10 mouse cellular contexts compared by ENCODE assay signal in genomic region chr1:131112576-131112975, GRCm38 (mm10). TPM values are rescaled to one million over a fixed set of nuclear protein-coding genes. Genes with fewer than 3 reads are reported as not detected.
A peak's percentile ranks its signal among the peaks of the same experiment; 100 is the strongest.
DNase-seq lines count a peak whose midpoint lies in the region; ATAC-seq and TF ChIP-seq lines count a peak whose summit lies in the region.
"Had no signal": no experiment of that assay in that cellular context is flagged by ENCODE, and none has a peak within 500 bp of the region (broad histone marks: within the 10 kb centered on the region; RNA-seq: fewer than 3 reads in every experiment).

No protein-coding gene starts in this region.

- H3K9me3 ChIP-seq in limb, embryonic 15.5 days, result no peaks in the 10 kb centered on the region
- no peaks in the 10 kb centered on the region for H3K9me3 ChIP-seq in limb, embryonic 10.5 days (replicated peaks)
- H3K9me3 ChIP-seq: embryonic facial prominence, embryonic 12.5 days; liver, embryonic 15.5 days; neural tube, embryonic 15.5 days had no signal

- 22% methylated on average over 6 of the region's 6 CpGs for WGBS in limb, embryonic 15.5 days
- 45% methylated on average over 6 of the region's 6 CpGs for WGBS in limb, embryonic 10.5 days

- ATAC-seq in limb, embryonic 15.5 days (ENCODE audit: insufficient number of reproducible peaks, low FRiP score, low TSS enrichment, low read depth), result no peak

- H3K4me3 ChIP-seq in limb, embryonic 15.5 days, result no peak overlapping the region
- no peak overlapping the region for H3K4me3 ChIP-seq in limb, embryonic 10.5 days
- H3K4me3 ChIP-seq: embryonic facial prominence, embryonic 12.5 days; liver, embryonic 15.5 days; neural tube, embryonic 15.5 days had no signal

- H3K4me2 ChIP-seq in limb, embryonic 15.5 days, result no peak overlapping the region
- H3K4me2 ChIP-seq: embryonic facial prominence, embryonic 12.5 days; liver, embryonic 15.5 days; neural tube, embryonic 15.5 days had no signal

- no peak for TF ChIP-seq POLR2A in brain, embryonic 14.5 days (IDR thresholded peaks at IDR 0.05; ENCODE audit: borderline replicate concordance, extremely low read depth, insufficient read depth, insufficient read length, poor library complexity, severe bottlenecking)

- H3K27ac ChIP-seq in limb, embryonic 15.5 days, result 0 out of 2 replicates have a peak overlapping the region, but pooled peaks have one; percentile 4
- no peak overlapping the region for H3K27ac ChIP-seq in limb, embryonic 10.5 days
- H3K27ac ChIP-seq: embryonic facial prominence, embryonic 12.5 days; liver, embryonic 15.5 days; neural tube, embryonic 15.5 days had no signal

- H3K4me1 ChIP-seq in limb, embryonic 15.5 days, result peaks cover 34% of the 10 kb centered on the region
- peaks cover 6% of the 10 kb centered on the region for H3K4me1 ChIP-seq in limb, embryonic 10.5 days

- no peak for DNase-seq in limb, embryonic 10.5 days (ENCODE audit: low spot score)
- DNase-seq in brain, embryonic 14.5 days (ENCODE audit: low read depth), result no peak
- peak; percentile 80 to 82 for DNase-seq in kidney, adult 8-10 months
- DNase-seq in mesoderm, embryonic 11.5 days (ENCODE audit: low read depth, low spot score), result peak; percentile 38
- DNase-seq in left cerebral cortex, adult 8-10 months (ENCODE audit: low spot score in 2 of 2), result no peak
- no peak for DNase-seq in frontal cortex, adult 2 months (ENCODE audit: extremely low spot score in 1 of 2, low spot score in 1 of 2)

- no peak overlapping the region for H3K9ac ChIP-seq in limb, embryonic 15.5 days
- H3K9ac ChIP-seq: embryonic facial prominence, embryonic 12.5 days; liver, embryonic 15.5 days; neural tube, embryonic 15.5 days had no signal

- H3K36me3 ChIP-seq in limb, embryonic 15.5 days, result no peaks in the 10 kb centered on the region
- no peaks in the 10 kb centered on the region for H3K36me3 ChIP-seq in limb, embryonic 10.5 days
- H3K36me3 ChIP-seq: embryonic facial prominence, embryonic 12.5 days; liver, embryonic 15.5 days; neural tube, embryonic 15.5 days had no signal

- peak; percentile 5; the same call in 1 of the 2 replicates for TF ChIP-seq CTCF in brain, embryonic 14.5 days (IDR thresholded peaks at IDR 0.05; ENCODE audit: borderline replicate concordance, extremely low read depth, insufficient read depth, insufficient read length)

- no peaks in the 10 kb centered on the region for H3K27me3 ChIP-seq in limb, embryonic 15.5 days
- 0 out of 2 replicates have a peak, but pooled peaks cover 4% of the 10 kb centered on the region for H3K27me3 ChIP-seq in limb, embryonic 10.5 days (ENCODE audit: low read depth, poor library complexity, severe bottlenecking)
- H3K27me3 ChIP-seq: embryonic facial prominence, embryonic 12.5 days; neural tube, embryonic 15.5 days had no signal

RNA-seq across cellular contexts. Expression of gene Mapkapk2, which starts 14.9 kb away (rescaled TPM):
- polyA plus RNA-seq in limb, embryonic 15.5 days (2015; fragmentation: Nextera tagmentation; extraction: Ambion mirVana), result 27.7 and 36.1 TPM in 2 replicates
- 46.8 and 47.9 TPM in 2 replicates for polyA plus RNA-seq in limb, embryonic 10.5 days (2016; fragmentation: Nextera tagmentation; extraction: Ambion mirVana)
- 50.5 and 52.9 TPM in 2 replicates for polyA plus RNA-seq in brain, embryonic 14.5 days (2012; rRNA removed)
- 10 to 100 TPM; 28.3 to 33.7 (median 31.7) TPM for total RNA-seq in left cerebral cortex, adult 8-10 months (2022)
- polyA plus RNA-seq in frontal cortex, adult 2 months (2012; rRNA removed), result 27.6 and 28.6 TPM in 2 replicates

RNA-seq across cellular contexts. Expression of gene Dyrk3, which starts 25.6 kb away (rescaled TPM):
- 2.2 and 3.1 TPM in 2 replicates for polyA plus RNA-seq in limb, embryonic 15.5 days (2015; fragmentation: Nextera tagmentation; extraction: Ambion mirVana)
- polyA plus RNA-seq in limb, embryonic 10.5 days (2016; fragmentation: Nextera tagmentation; extraction: Ambion mirVana), result 5.5 and 5.8 TPM in 2 replicates
- polyA plus RNA-seq in brain, embryonic 14.5 days (2012; rRNA removed), result 12.7 and 13.6 TPM in 2 replicates
- total RNA-seq in left cerebral cortex, adult 8-10 months (2022), result 10 to 100 TPM in 2 of 4 experiments, 1 to 10 TPM in 2; 7.8 to 11.0 (median 9.7) TPM
- polyA plus RNA-seq in frontal cortex, adult 2 months (2012; rRNA removed), result 4.9 and 5.0 TPM in 2 replicates

RNA-seq across cellular contexts. Expression of gene Eif2d, which starts 40.4 kb away (rescaled TPM):
- polyA plus RNA-seq in limb, embryonic 15.5 days (2015; fragmentation: Nextera tagmentation; extraction: Ambion mirVana), result 60.5 and 61.4 TPM in 2 replicates
- 73.5 and 76.7 TPM in 2 replicates for polyA plus RNA-seq in limb, embryonic 10.5 days (2016; fragmentation: Nextera tagmentation; extraction: Ambion mirVana)
- 53.0 and 69.8 TPM in 2 replicates for polyA plus RNA-seq in brain, embryonic 14.5 days (2012; rRNA removed)
- 10 to 100 TPM; 33.1 to 38.1 (median 34.4) TPM for total RNA-seq in left cerebral cortex, adult 8-10 months (2022)
- 52.9 and 54.2 TPM in 2 replicates for polyA plus RNA-seq in frontal cortex, adult 2 months (2012; rRNA removed)

Comparison
In these comparisons a context has a peak if more than half of its experiments do, and no peak if none do; other contexts are left out.
1. DNase-seq: peak in kidney, adult 8-10 months (2 of 2) and mesoderm, embryonic 11.5 days (single experiment); none in limb, embryonic 10.5 days (single experiment), brain, embryonic 14.5 days (single experiment), left cerebral cortex, adult 8-10 months (0 of 2) and frontal cortex, adult 2 months (0 of 2).